Mouse (Mus musculus): ENCODE results near the gene Spg20.

Gene Spg20

GRCm38 (mm10) chr3:55111935-55112709, at the start of gene Spg20:
Gene Spg20 (plus strand): TSS chr3:55112108.
- peak; percentile 91 for DNase-seq (ENCODE audit: low read depth, low spot score)

DNA sequence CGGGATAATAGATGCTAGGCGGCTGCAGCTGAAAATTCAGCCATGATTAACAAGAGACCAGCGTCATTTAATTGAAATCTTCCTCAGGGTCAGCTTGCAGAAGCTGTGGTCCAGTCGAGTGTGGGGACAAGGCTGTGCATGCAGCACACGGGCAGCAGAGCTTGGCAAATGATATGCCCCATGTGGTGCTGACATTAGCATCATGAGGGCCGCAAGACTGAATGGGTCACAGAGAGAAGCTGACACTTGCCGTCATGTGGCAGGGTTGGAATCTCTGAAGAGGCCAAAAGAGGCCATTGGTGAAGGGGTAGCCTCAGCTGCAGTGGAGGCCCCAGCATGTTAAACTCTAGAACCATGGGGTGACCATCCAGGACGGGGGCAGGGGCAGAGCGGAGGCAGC, 49.3 kb upstream of the Spg20 start:
- DNase-seq (ENCODE audit: low read depth, low spot score) = no peak

DNA sequence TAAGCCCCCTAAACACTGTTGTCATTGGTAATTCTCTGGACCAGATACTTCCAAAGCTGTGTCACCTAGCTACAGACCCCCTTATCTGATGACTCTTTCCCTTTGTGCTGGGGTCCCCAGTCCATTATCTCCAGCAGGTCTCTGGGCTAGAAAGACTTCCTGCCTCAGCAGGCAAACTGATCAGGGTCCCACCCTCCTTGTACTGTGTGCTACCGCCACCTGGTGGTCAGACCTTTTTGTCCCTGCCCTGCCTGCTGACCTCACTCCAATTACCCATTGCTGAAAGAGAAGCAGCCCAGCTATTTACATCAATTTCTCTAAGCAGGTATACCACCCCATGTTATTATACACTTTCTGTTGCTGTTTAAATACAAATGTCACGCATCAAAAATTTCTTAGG, 47.5 kb upstream of the Spg20 start:
- peak; percentile 53 for DNase-seq (ENCODE audit: low read depth, low spot score)

DNA sequence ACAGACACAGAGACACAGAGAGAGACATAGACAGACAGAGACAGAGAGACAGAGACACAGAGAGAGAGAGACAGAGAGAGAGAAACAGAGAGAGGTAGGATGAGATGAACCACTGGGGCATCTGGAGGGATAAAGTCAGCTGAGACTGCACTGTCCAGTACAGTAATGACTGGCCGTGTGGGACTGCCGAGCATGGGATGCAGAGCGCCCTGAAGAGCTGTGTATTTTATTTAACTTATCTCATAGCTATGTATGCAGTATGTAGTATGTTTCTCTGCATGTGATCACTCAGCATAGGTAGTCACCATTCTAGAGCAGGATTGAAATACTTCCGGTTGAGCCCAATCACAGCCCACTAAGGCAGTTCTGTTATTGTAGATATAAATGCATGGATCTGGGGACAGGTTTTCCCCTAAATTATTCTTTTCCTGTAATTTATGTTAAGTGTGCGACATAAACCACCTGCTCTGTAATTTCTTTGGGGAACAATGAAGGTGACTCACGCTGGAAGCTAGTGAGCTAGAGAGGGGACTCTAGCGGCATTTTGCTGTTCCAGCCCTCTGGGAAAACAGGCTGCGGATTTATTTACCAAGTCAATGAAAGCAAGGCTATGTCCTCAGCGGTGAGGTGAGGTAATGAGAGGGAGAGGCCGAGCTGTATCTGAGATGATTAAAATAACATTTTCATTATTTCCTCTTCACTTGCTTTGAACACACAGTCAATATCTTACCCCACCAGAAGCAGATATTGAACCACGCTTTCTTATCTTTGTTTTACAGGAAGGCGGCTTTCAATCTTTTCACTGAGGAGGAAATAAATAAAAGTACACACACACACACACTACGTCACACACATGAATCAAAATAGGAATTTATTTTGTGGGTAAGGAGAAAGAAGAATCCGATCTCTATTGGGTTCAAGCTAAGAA, 45.9 kb upstream of the Spg20 start:
- DNase-seq (ENCODE audit: low read depth, low spot score) = no peak

GRCm38 (mm10) chr3:55066666-55067023, 45.3 kb upstream of the Spg20 start:
- no peak for DNase-seq (ENCODE audit: low read depth, low spot score)

DNA sequence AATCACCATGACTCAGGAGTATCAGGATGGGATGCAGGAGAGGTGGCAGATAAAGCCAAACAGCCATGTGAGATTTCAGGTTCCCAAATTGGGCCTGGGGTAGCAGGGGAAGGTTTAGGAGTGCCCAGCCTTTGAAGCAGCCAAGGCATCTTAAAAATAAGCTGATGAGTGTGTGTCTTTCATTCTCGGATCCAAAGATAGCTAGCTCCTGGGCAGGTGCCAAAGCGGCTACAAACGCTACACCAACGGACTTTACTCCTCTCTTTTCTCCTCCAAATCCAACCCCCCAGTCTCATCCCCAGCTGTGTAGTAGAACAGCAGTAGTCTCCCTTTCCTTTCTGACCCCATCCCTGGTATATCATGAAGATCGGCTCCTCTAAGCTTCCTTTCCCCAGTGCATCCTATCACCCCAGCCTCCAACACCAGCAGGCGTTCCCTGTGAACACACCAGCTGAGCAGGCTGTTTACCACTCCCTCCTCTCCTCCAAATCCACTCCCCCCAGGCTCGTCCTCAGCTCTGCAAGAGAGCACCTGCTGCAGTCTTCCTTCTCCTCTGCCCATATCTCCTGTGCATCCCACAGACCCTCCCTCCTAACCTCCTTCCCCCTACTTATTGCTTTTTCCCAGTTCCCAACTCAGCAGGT, 44.0 kb upstream of the Spg20 start:
- DNase-seq (ENCODE audit: low read depth, low spot score) = no peak

GRCm38 (mm10) chr3:55074576-55075293, 37.2 kb upstream of the Spg20 start:
- DNase-seq (ENCODE audit: low read depth, low spot score) = no peak

GRCm38 (mm10) chr3:55075294-55075648, 36.6 kb upstream of the Spg20 start:
- DNase-seq (ENCODE audit: low read depth, low spot score) = no peak

GRCm38 (mm10) chr3:55078233-55078632, 33.7 kb upstream of the Spg20 start:
- no peak for DNase-seq (ENCODE audit: low read depth, low spot score)

GRCm38 (mm10) chr3:55079619-55080018, 32.3 kb upstream of the Spg20 start:
- DNase-seq (ENCODE audit: low read depth, low spot score) = no peak

DNA sequence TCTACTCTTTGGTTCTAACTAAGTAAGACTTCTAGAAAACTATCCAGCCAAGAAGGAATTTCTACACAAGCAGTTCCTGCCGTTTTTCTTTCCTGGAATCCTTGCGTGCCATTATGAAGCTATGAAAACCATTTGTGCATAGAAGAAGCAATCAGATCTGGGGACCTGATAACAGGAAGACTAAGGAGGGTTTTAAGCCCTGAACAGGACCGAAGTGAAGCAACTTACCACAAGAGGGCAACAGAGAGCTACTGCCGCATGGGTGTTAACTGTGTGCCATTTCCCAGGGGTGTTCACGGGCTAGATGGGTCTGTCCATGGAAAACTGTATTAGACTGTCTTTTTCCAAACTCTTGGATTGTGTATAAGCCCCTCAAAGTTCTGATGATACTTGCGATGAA, 31.9 kb upstream of the Spg20 start:
- DNase-seq (ENCODE audit: low read depth, low spot score) = peak; percentile 62

DNA sequence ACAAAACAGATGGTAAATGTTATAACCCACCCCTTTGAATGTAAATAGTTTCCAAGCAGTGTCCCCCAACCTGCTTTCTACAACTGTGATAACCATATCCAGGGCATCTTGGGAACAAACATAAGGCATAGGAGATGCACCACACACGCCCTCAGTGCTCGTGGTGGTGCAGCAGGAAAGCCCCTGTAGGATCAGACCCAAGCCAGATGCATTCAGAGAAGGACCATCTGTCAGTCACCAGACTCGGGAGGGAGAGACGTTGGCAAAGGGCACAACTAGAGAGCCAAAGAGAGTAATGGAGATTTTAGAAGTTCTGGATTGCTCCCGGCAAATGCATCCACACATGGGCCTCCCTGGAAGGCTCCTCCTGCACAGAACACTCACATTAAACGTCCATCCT, 27.1 kb upstream of the Spg20 start:
- DNase-seq (ENCODE audit: low read depth, low spot score) = no peak

DNA sequence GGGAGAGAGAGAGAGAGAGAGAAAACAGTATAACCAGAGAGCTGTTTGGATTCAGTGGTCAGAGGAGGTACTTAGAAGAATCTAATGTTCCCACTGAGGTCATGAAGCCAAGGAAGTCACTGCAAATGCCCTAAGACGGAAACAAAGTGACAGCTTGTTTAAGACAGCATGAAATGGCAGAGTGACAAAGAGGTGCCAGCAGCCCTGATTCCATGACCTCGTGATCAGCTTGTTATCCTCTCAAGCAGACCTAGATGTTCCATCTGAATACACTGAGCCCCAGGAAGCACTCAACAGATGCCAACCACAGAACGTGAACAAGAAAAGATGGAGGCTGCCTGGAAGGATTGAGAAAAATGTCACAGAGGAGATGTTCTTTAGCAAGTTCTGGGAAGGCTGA, 26.2 kb upstream of the Spg20 start:
- no peak for DNase-seq (ENCODE audit: low read depth, low spot score)

- DNase-seq (ENCODE audit: low read depth, low spot score) = no peak
These were observed 25.0 kb upstream of the Spg20 start for GRCm38 (mm10) chr3:55086948-55087347.

DNA sequence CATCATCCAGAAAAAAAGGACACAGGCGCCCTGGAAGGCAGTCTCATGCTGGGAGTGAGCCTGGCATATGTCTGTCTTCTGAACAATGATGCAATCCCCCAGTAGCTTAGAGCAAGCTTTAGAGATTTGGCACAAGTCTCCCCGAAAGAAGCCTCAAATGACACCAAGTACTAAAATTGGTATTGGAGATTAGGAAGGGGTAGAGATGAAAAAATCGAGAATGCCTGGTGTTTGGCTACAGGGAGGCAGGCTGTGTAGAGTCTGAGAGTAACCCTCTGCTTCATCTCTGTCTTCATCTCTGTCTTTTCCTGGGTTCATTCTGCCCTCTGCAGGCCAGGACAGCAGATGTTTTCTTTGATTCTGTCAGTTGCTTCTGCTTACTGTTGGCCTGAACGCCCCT, 24.5 kb upstream of the Spg20 start:
- DNase-seq (ENCODE audit: low read depth, low spot score) = no peak

- no peak for DNase-seq (ENCODE audit: low read depth, low spot score)
These were observed 23.5 kb upstream of the Spg20 start for GRCm38 (mm10) chr3:55088359-55088758.

GRCm38 (mm10) chr3:55088843-55089242, 23.1 kb upstream of the Spg20 start:
- DNase-seq (ENCODE audit: low read depth, low spot score) = no peak

DNA sequence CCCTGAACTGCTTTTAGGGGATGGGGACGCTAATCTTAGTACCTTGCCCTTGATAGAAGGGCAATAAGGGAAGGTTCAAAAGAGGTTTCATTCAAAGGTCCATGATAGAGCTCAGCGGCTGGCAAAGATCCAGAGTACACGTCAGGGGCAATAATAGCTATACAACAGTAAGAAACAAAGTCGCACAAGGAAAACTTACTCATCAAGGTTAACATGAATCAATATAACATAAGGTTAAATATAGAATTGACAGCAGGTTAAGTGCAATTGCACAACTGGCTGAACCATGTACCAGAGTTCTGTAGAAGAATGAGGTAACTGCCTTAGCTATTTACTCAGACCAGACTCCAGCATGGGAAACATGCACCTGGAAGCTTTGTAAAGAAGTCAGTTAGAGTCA, 22.6 kb upstream of the Spg20 start:
- no peak for DNase-seq (ENCODE audit: low read depth, low spot score)

DNA sequence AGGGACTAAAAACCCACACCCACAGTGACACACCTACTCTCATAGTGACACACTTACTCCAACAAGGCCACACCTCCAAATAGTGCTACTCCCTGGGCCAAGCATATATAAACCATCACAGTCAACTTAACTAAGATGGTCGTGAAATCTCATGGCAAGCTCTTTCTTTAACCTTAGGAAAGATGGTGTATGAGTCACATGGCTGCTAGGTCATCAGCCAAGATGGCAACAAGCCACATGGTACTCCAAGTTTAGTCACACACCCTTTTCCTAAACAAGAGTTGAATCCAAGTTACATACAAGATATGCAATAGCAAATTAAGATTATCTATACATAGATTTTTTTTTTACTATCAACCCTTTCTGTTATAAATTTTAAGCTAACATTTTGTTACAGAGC, 18.7 kb upstream of the Spg20 start:
- DNase-seq (ENCODE audit: low read depth, low spot score) = no peak

DNA sequence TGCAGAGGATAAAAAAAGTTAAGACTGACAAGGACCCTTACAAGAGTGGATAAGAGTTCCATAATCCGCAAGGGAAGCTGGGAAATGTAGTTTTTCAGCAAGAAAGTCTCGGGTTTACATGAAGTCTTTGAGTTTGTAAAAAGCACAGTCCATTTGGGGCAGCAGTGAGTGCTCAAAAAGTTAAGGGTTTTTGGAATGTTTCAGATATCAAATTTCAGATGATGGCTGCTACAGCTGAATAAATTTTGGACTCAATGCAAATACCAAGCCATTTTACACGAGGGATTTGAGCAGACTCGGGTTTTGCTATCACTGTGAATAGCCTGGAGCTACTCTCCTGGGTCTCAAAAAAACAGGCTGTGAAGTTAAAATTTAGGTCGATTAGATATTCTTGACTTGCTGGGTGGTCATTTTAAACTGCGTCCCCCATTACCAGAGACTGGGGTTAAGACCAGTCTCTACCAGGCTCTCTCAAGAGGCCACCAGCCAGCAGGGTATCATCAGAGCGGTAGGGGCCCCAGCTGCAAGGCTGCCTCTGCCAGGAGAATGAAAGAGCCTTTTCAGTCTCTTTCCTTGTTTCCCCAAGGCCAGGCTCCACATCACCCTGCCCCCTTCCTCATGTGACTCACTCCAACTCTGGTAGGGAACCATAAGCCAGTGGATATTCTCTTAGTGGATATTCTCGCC, 15.8 kb upstream of the Spg20 start:
- no peak for DNase-seq (ENCODE audit: low read depth, low spot score)

GRCm38 (mm10) chr3:55096655-55097005, 15.3 kb upstream of the Spg20 start:
- DNase-seq (ENCODE audit: low read depth, low spot score) = no peak

All from embryo, embryonic 11.5 days (tissue).